Comparison of ENCODE assay signal across 17 mouse cellular contexts in the genomic region with DNA sequence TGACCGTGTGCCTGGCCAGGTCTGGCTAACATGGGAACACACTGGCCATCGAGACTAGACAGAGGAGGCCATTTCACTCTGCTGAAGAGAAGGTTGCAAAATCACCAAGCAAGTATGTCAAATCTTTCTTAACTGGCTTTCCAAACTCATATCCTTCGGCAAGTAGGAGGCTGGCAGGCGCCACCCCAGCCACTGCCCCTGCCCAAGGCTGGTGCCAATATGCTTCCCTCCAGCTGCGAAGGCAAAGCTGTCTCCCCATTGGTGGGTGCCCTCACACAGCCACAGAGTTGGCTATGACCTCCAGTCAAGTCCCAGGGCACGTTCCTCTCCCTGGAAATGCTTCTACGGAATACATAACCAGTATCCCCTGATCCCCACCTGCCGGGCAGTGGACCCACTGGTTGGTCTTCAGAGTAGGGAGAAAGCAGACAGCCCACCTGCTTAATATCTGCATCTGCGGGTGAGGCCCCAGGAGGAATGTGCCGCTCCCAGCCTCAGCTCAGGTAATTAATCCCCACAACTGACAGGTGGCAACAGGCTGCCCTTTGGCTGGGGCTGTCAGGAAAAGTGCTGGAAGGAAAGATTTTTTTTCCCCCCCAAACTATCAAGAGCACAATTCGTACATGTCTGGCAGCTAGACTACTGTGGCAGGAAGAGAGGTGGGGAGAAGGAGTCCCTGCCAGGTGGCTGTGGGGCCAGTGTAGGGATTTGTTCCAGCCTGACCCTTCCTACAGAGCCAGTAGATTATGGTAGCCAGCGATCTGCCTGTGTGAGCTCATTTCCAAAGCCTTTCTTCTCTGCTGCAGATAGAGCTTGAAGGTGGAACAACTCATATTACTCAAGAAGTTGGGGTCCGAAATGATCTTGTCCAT.
DNase-seq lines count a peak whose midpoint lies in the region; ATAC-seq and TF ChIP-seq lines count a peak whose summit lies in the region.
"Had no signal": no experiment of that assay in that cellular context is flagged by ENCODE, and none has a peak within 500 bp of the region (broad histone marks: within the 10 kb centered on the region; RNA-seq: fewer than 3 reads in every experiment).

No protein-coding gene starts in this region.

- TF ChIP-seq CTCF in hindbrain, postnatal 0 days (IDR thresholded peaks at IDR 0.05; ENCODE audit: low read depth), result no peak

- H3K4me3 ChIP-seq in embryonic facial prominence, embryonic 15.5 days (replicated peaks), result no peak overlapping the region
- no peak overlapping the region for H3K4me3 ChIP-seq in hindbrain, postnatal 0 days (ENCODE audit: low read length)
- H3K4me3 ChIP-seq in midbrain, embryonic 13.5 days (replicated peaks), result no peak overlapping the region
- H3K4me3 ChIP-seq: erythroblast, embryonic 14.5 days; liver, embryonic 15.5 days; midbrain, embryonic 15.5 days; neural tube, embryonic 12.5 days had no signal

- H3K36me3 ChIP-seq in embryonic facial prominence, embryonic 15.5 days, result no peaks in the 10 kb centered on the region
- H3K36me3 ChIP-seq in hindbrain, postnatal 0 days (ENCODE audit: insufficient read depth, low read length), result no peaks in the 10 kb centered on the region
- H3K36me3 ChIP-seq in midbrain, embryonic 13.5 days, result no peaks in the 10 kb centered on the region
- H3K36me3 ChIP-seq: liver, embryonic 15.5 days; midbrain, embryonic 15.5 days; neural tube, embryonic 12.5 days had no signal

- no peak overlapping the region for H3K4me2 ChIP-seq in embryonic facial prominence, embryonic 15.5 days (replicated peaks)
- no peak overlapping the region for H3K4me2 ChIP-seq in hindbrain, postnatal 0 days (ENCODE audit: low read depth, low read length)
- no peak overlapping the region for H3K4me2 ChIP-seq in midbrain, embryonic 13.5 days (replicated peaks)
- H3K4me2 ChIP-seq: liver, embryonic 15.5 days; midbrain, embryonic 15.5 days; neural tube, embryonic 12.5 days had no signal

- DNase-seq in embryo, embryonic 10.5 days (ENCODE audit: low spot score), result peak; percentile 14
- no peak for DNase-seq in embryo, embryonic 10 days (ENCODE audit: low spot score)
- peak; percentile 10 for DNase-seq in adrenal gland, postnatal 10 days
- peak; percentile 7 for DNase-seq in lung, postnatal 14 days
- DNase-seq in hindbrain, postnatal 0 days (ENCODE audit: low spot score), result no peak
- no peak for DNase-seq in right cerebral cortex, postnatal 4 days
- DNase-seq: B cell, adult 2 months; cerebellum, adult 9-11 months; kidney, postnatal 4 days; retina, postnatal 1 day had no signal

- 61% methylated on average over 13 of the region's 13 CpGs for WGBS in embryonic facial prominence, embryonic 15.5 days
- WGBS in hindbrain, postnatal 0 days, result 74% methylated on average over 13 of the region's 13 CpGs
- 85% methylated on average over 13 of the region's 13 CpGs for WGBS in midbrain, embryonic 13.5 days

- no peak overlapping the region for H3K9ac ChIP-seq in embryonic facial prominence, embryonic 15.5 days
- no peak overlapping the region for H3K9ac ChIP-seq in hindbrain, postnatal 0 days (replicated peaks; ENCODE audit: low read length)
- H3K9ac ChIP-seq in midbrain, embryonic 13.5 days (replicated peaks), result no peak overlapping the region
- H3K9ac ChIP-seq: liver, embryonic 15.5 days; midbrain, embryonic 15.5 days; neural tube, embryonic 12.5 days had no signal

- no peaks in the 10 kb centered on the region for H3K9me3 ChIP-seq in embryonic facial prominence, embryonic 15.5 days (replicated peaks)
- no peaks in the 10 kb centered on the region for H3K9me3 ChIP-seq in hindbrain, postnatal 0 days (ENCODE audit: low read length)
- no peaks in the 10 kb centered on the region for H3K9me3 ChIP-seq in midbrain, embryonic 13.5 days
- H3K9me3 ChIP-seq: liver, embryonic 15.5 days; midbrain, embryonic 15.5 days; neural tube, embryonic 12.5 days had no signal

- H3K27me3 ChIP-seq in embryonic facial prominence, embryonic 15.5 days, result no peaks in the 10 kb centered on the region
- no peaks in the 10 kb centered on the region for H3K27me3 ChIP-seq in hindbrain, postnatal 0 days (ENCODE audit: insufficient read depth, low read length)
- H3K27me3 ChIP-seq in midbrain, embryonic 13.5 days, result no peaks in the 10 kb centered on the region
- H3K27me3 ChIP-seq: liver, embryonic 15.5 days; midbrain, embryonic 15.5 days; neural tube, embryonic 12.5 days had no signal

- H3K4me1 ChIP-seq in embryonic facial prominence, embryonic 15.5 days, result peaks cover 11% of the 10 kb centered on the region; the same call in 1 of the 2 replicates
- no peaks in the 10 kb centered on the region for H3K4me1 ChIP-seq in hindbrain, postnatal 0 days (ENCODE audit: insufficient read depth, low read length)
- H3K4me1 ChIP-seq in midbrain, embryonic 13.5 days (replicated peaks), result no peaks in the 10 kb centered on the region
- H3K4me1 ChIP-seq: liver, embryonic 15.5 days; midbrain, embryonic 15.5 days; neural tube, embryonic 12.5 days had no signal

- H3K27ac ChIP-seq in embryonic facial prominence, embryonic 15.5 days (replicated peaks), result peak overlapping the region; percentile 23
- no peak overlapping the region for H3K27ac ChIP-seq in hindbrain, postnatal 0 days
- no peak overlapping the region for H3K27ac ChIP-seq in midbrain, embryonic 13.5 days
- H3K27ac ChIP-seq: liver, embryonic 15.5 days; midbrain, embryonic 15.5 days; neural tube, embryonic 12.5 days had no signal

- no peak for ATAC-seq in embryonic facial prominence, embryonic 15.5 days (ENCODE audit: insufficient number of reproducible peaks, low FRiP score, low TSS enrichment, low read depth)
- no peak for ATAC-seq in hindbrain, postnatal 0 days
- ATAC-seq in midbrain, embryonic 13.5 days, result no peak
- ATAC-seq: inflammation-experienced regulatory T-cells, adult 6 months; midbrain, embryonic 15.5 days had no signal

Comparison
In these comparisons a context has a peak if more than half of its experiments do, and no peak if none do; other contexts are left out.
1. DNase-seq: peak in embryo, embryonic 10.5 days (single experiment), adrenal gland, postnatal 10 days (single experiment) and lung, postnatal 14 days (single experiment); none in embryo, embryonic 10 days (single experiment), hindbrain, postnatal 0 days (single experiment) and right cerebral cortex, postnatal 4 days (single experiment).